ENCODE assay signal across 8 mouse cellular contexts in genomic region chr16:33585083-33585460, GRCm38 (mm10).
DNase-seq lines count a peak whose midpoint lies in the region; ATAC-seq and TF ChIP-seq lines count a peak whose summit lies in the region.

No protein-coding gene starts in this region.

- no peak overlapping the region for H3K4me3 ChIP-seq in intestine, embryonic 14.5 days (ENCODE audit: low read depth, low read length)
- no peak overlapping the region for H3K4me3 ChIP-seq in intestine, postnatal 0 days (ENCODE audit: low read depth, low read length)
- H3K4me3 ChIP-seq in brown adipose tissue, adult 24 weeks (ENCODE audit: insufficient read depth, low read depth, low read length): no peak overlapping the region
- no peak overlapping the region for H3K4me3 ChIP-seq in hindbrain, embryonic 11.5 days (ENCODE audit: low read depth, low read length)
- H3K4me3 ChIP-seq in midbrain, embryonic 13.5 days (replicated peaks): no peak overlapping the region

- no peaks in the 10 kb centered on the region for H3K9me3 ChIP-seq in intestine, embryonic 14.5 days (ENCODE audit: control insufficient read depth, low read length)
- no peaks in the 10 kb centered on the region for H3K9me3 ChIP-seq in intestine, postnatal 0 days (ENCODE audit: control insufficient read depth)
- no peaks in the 10 kb centered on the region for H3K9me3 ChIP-seq in hindbrain, embryonic 11.5 days (ENCODE audit: control insufficient read depth, low read length)
- H3K9me3 ChIP-seq in midbrain, embryonic 13.5 days: no peaks in the 10 kb centered on the region

- no peak overlapping the region for H3K4me2 ChIP-seq in intestine, embryonic 14.5 days (ENCODE audit: low read length)
- H3K4me2 ChIP-seq in intestine, postnatal 0 days (replicated peaks; ENCODE audit: low read depth): no peak overlapping the region
- no peak overlapping the region for H3K4me2 ChIP-seq in hindbrain, embryonic 11.5 days (replicated peaks; ENCODE audit: low read depth, low read length)
- no peak overlapping the region for H3K4me2 ChIP-seq in midbrain, embryonic 13.5 days (replicated peaks)

- no peak for ATAC-seq in intestine, embryonic 14.5 days (replicated peaks; ENCODE audit: low FRiP score, low TSS enrichment, low read depth)
- ATAC-seq in intestine, postnatal 0 days: no peak
- peak; percentile 15; the same call in 1 of the 2 replicates for ATAC-seq in hindbrain, embryonic 11.5 days (ENCODE audit: low FRiP score)
- ATAC-seq in midbrain, embryonic 13.5 days: peak; percentile 7; the same call in 1 of the 2 replicates

- DNase-seq in intestine, embryonic 14.5 days (ENCODE audit: low spot score): no peak
- DNase-seq in hindbrain, embryonic 11.5 days (ENCODE audit: low spot score): no peak
- no peak for DNase-seq in cerebellum, adult 8-10 months
- DNase-seq in embryo, embryonic 10 days (ENCODE audit: low spot score): no peak
- DNase-seq in cerebellum, postnatal 14 days: no peak

- no peaks in the 10 kb centered on the region for H3K27me3 ChIP-seq in intestine, embryonic 14.5 days (replicated peaks; ENCODE audit: control insufficient read depth, insufficient read depth, low read length)
- no peaks in the 10 kb centered on the region for H3K27me3 ChIP-seq in intestine, postnatal 0 days (replicated peaks; ENCODE audit: control insufficient read depth, insufficient read depth, low read length)
- no peaks in the 10 kb centered on the region for H3K27me3 ChIP-seq in hindbrain, embryonic 11.5 days (ENCODE audit: control insufficient read depth, insufficient read depth, low read length)
- no peaks in the 10 kb centered on the region for H3K27me3 ChIP-seq in midbrain, embryonic 13.5 days

- H3K36me3 ChIP-seq in intestine, embryonic 14.5 days (ENCODE audit: control insufficient read depth, insufficient read depth, low read length): no peaks in the 10 kb centered on the region
- no peaks in the 10 kb centered on the region for H3K36me3 ChIP-seq in intestine, postnatal 0 days (ENCODE audit: control insufficient read depth, insufficient read depth)
- no peaks in the 10 kb centered on the region for H3K36me3 ChIP-seq in hindbrain, embryonic 11.5 days (ENCODE audit: control insufficient read depth, insufficient read depth, low read length)
- no peaks in the 10 kb centered on the region for H3K36me3 ChIP-seq in midbrain, embryonic 13.5 days

- WGBS in intestine, embryonic 14.5 days: 13% methylated on average over 4 of the region's 4 CpGs
- WGBS in intestine, postnatal 0 days: 46% methylated on average over 4 of the region's 4 CpGs
- WGBS in hindbrain, embryonic 11.5 days: 26% methylated on average over 4 of the region's 4 CpGs
- WGBS in midbrain, embryonic 13.5 days: 15% methylated on average over 4 of the region's 4 CpGs

- H3K9ac ChIP-seq in intestine, embryonic 14.5 days (ENCODE audit: low read length): no peak overlapping the region
- H3K9ac ChIP-seq in intestine, postnatal 0 days (ENCODE audit: low read depth, low read length): no peak overlapping the region
- no peak overlapping the region for H3K9ac ChIP-seq in hindbrain, embryonic 11.5 days (ENCODE audit: low read depth, low read length)
- no peak overlapping the region for H3K9ac ChIP-seq in midbrain, embryonic 13.5 days (replicated peaks)

- peaks cover 44% of the 10 kb centered on the region for H3K4me1 ChIP-seq in intestine, embryonic 14.5 days (replicated peaks; ENCODE audit: control insufficient read depth, insufficient read depth, low read length)
- H3K4me1 ChIP-seq in intestine, postnatal 0 days (replicated peaks; ENCODE audit: control insufficient read depth, insufficient read depth, low read length): no peaks in the 10 kb centered on the region
- H3K4me1 ChIP-seq in brown adipose tissue, adult 24 weeks (ENCODE audit: control insufficient read depth, insufficient read depth, insufficient read length, low read length): peaks cover 28% of the 10 kb centered on the region
- H3K4me1 ChIP-seq in hindbrain, embryonic 11.5 days (replicated peaks; ENCODE audit: control insufficient read depth, insufficient read depth, low read length): peaks cover 17% of the 10 kb centered on the region
- peaks cover 49% of the 10 kb centered on the region for H3K4me1 ChIP-seq in midbrain, embryonic 13.5 days (replicated peaks)

- TF ChIP-seq CTCF in intestine, postnatal 0 days (IDR thresholded peaks at IDR 0.05; ENCODE audit: low read depth): no peak

- peak overlapping the region; percentile 93 for H3K27ac ChIP-seq in intestine, embryonic 14.5 days (ENCODE audit: low read depth)
- H3K27ac ChIP-seq in intestine, postnatal 0 days (ENCODE audit: low read depth, low read length): no peak overlapping the region
- H3K27ac ChIP-seq in brown adipose tissue, adult 24 weeks (replicated peaks; ENCODE audit: low read depth, low read length): peak overlapping the region; percentile 7; the same call in 1 of the 2 replicates
- H3K27ac ChIP-seq in hindbrain, embryonic 11.5 days (ENCODE audit: low read depth, low read length): peak overlapping the region; percentile 73
- H3K27ac ChIP-seq in midbrain, embryonic 13.5 days: peak overlapping the region; percentile 76

Comparison
In these comparisons a context has a peak if more than half of its experiments do, and no peak if none do; other contexts are left out.
1. ATAC-seq: peak in hindbrain, embryonic 11.5 days (single experiment) and midbrain, embryonic 13.5 days (single experiment); none in intestine, embryonic 14.5 days (single experiment) and intestine, postnatal 0 days (single experiment).